Mouse (Mus musculus): ENCODE results near the gene Actr3b. TPM values are rescaled to one million over a fixed set of nuclear protein-coding genes. Genes with fewer than 3 reads are reported as not detected.

Actr3b gene
- polyA plus RNA-seq, 1 experiment from 2014 or later = 25.0 TPM

DNA sequence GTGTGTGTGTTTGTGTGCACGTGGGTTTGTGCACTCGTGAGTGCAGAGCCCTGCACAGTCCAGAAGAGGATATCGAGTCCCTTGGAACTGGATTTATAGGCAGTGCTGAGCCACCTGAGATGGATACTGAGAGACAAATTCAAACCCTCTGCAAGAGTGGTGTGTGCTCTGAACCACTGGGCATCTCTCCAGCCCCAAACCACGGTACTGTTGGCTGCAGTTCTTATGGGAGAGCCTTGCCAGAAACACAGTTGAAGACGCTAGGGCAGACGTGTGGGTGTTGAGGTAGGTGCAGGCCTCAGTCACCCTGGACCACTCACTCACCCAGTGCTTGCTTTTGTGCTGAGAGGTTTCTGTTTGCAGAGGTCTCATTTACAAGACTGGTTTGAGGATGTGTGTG, 41.1 kb downstream of the Actr3b start:
- Histone ChIP-seq H3K36me3 (no peaks in the 10 kb centered on the region), H3K27me3 (no peaks in the 10 kb centered on the region), H3K4me1 (replicated peaks) (no peaks in the 10 kb centered on the region), H3K9ac (no peak overlapping the region), H3K27ac (replicated peaks) (no peak overlapping the region), H3K9me3 (no peaks in the 10 kb centered on the region), H3K4me2 (no peak overlapping the region), H3K4me3 (no peak overlapping the region)
- no peak for ATAC-seq (ENCODE audit: low read depth)
- 77% methylated on average over 6 of the region's 6 CpGs for WGBS

DNA sequence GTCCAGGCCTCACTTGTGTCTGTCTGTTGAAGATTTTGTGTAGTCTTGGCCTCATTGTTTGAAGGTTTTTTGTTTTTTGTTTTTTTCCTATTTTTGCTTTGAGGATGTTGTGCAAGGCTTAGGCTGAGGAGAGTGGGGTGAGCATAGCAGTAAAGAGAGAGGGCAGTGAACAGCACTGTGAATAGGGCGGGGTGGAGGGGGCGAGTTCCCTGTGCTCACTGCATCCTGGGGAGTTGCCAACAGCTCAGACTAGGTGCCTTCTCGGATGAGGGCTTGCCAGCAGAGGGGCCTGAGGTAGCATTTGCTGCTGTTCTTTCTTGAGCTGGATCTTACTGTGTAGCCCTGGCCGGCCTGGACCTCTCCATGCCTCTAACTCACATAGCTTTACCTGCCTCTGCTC, 41.9 kb downstream of the Actr3b start:
- Histone ChIP-seq H3K9ac (no peak overlapping the region), H3K27ac (replicated peaks) (no peak overlapping the region), H3K36me3 (no peaks in the 10 kb centered on the region), H3K4me1 (replicated peaks) (no peaks in the 10 kb centered on the region), H3K4me3 (no peak overlapping the region), H3K4me2 (no peak overlapping the region), H3K9me3 (no peaks in the 10 kb centered on the region), H3K27me3 (no peaks in the 10 kb centered on the region)
- ATAC-seq (ENCODE audit: low read depth) = no peak
- 75% methylated on average over 4 of the region's 4 CpGs for WGBS

DNA sequence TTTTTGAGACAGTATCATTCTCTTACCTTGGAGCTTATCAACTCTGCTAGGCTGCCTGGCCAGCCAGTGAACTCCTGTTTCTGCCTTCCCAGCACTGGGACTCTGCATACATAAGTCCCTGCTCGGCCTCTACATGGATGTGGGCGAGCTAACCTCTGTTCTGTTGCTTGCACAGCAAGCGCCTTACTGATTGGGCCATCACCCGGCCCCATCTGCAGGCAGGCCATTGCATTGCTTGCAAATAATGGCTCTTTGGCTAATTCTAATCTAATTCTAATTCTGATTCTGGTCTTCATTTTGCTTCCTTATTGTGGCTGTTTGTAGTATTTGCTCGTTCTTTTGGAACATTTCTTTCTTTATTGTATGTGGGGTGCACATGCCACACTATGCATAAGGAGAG, 44.8 kb downstream of the Actr3b start:
- Histone ChIP-seq H3K9me3 (no peaks in the 10 kb centered on the region), H3K9ac (no peak overlapping the region), H3K27me3 (no peaks in the 10 kb centered on the region), H3K36me3 (no peaks in the 10 kb centered on the region), H3K4me3 (no peak overlapping the region), H3K27ac (replicated peaks) (no peak overlapping the region), H3K4me2 (no peak overlapping the region), H3K4me1 (replicated peaks) (no peaks in the 10 kb centered on the region)
- no peak for ATAC-seq (ENCODE audit: low read depth)
- 81% methylated on average over 5 of the region's 5 CpGs for WGBS

DNA sequence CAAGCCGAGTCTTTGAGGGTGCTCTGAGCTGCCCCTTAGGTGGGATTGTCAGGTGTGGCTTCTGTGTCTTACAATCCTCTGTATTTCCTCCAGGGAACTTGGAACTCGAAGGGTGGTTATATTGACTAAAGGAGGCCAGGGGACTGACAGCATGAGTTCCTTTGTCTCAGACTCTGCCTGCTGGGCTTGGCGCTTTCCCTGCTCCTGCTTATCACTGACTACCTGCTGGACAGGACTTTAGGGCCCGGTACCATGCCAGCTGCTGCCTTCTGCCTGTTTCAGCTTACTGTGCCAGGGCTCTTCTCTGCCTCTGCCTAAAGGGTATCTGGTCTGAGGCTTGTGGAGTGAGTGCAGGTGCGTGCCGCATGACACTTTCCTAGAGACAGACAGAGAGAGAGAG, 53.1 kb downstream of the Actr3b start:
- H3K27me3 ChIP-seq = no peaks in the 10 kb centered on the region
- no peak for ATAC-seq (ENCODE audit: low read depth)
- no peaks in the 10 kb centered on the region for H3K4me1 ChIP-seq (replicated peaks)
- H3K4me2 ChIP-seq = no peak overlapping the region
- H3K9me3 ChIP-seq = no peaks in the 10 kb centered on the region
- no peaks in the 10 kb centered on the region for H3K36me3 ChIP-seq
- H3K4me3 ChIP-seq = no peak overlapping the region
- 53% methylated on average over 6 of the region's 6 CpGs for WGBS
- no peak overlapping the region for H3K27ac ChIP-seq (replicated peaks)
- no peak overlapping the region for H3K9ac ChIP-seq

DNA sequence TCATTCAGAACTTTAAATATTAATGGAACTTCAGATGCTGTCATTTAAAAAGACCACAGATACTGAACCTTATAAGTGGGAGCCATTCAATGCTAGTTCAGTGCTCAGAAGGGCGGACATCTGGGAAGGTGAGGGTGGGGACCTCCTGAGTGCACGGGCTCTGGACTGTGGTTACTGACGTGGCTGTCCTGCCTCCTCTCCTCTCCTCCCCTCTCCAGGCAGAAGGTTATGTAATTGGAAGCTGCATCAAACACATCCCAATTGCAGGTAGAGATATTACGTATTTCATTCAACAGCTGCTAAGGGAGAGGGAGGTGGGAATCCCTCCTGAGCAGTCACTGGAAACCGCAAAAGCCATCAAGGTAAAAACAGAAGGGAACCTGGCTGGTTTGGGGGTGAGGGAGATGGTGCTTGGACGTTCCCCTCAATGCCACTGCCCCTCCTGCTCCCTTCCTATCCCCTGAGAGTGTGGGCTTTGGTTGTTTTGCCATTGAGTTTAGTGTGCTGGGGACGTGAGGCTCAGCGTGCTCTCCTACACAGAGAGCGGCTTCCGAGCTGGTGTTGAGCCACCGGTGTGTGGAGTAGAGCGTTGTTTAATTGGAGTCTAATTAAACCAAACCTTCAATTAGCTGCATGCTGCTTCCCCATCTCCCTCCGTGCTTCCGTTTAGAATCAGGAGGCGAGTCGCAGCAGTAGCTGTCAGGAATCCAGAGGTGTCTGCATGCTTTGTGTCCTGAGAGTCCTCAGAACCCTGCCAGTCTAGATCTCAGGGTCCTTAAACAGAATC, 69.7 kb downstream of the Actr3b start:
- 70% methylated on average over 16 of the region's 16 CpGs for WGBS
- Histone ChIP-seq H3K27ac (replicated peaks) (no peak overlapping the region), H3K4me3 (no peak overlapping the region), H3K9me3 (no peaks in the 10 kb centered on the region), H3K4me2 (no peak overlapping the region), H3K36me3 (no peaks in the 10 kb centered on the region), H3K9ac (no peak overlapping the region), H3K4me1 (replicated peaks) (no peaks in the 10 kb centered on the region; the same call in 1 of the 2 replicates), H3K27me3 (no peaks in the 10 kb centered on the region)
- 0 out of 2 replicates have a peak, but pooled peaks have one; percentile 37 for ATAC-seq (ENCODE audit: low read depth)

DNA sequence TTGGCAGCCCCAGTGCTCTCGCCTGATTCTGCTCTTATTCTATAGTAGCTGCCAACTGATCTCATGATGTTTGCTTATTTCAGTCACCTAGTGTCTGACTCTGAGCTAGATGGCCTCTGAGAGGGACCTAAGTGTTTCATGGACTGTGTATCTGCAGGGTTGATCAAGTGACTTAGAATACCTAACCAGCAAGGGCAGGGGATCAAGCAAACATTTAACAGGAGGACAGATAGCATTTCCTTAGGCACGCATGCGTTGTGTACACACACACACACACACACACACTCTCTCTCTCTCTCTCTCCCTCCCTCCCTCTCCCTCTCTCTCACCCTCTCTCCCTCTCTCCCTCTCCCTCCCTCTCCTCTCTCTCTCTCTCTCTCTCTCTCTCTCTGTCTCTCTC, 71.0 kb downstream of the Actr3b start:
- H3K27ac ChIP-seq (replicated peaks) = no peak overlapping the region
- no peak for ATAC-seq (ENCODE audit: low read depth)
- H3K4me1 ChIP-seq (replicated peaks) = no peaks in the 10 kb centered on the region; the same call in 1 of the 2 replicates
- no peaks in the 10 kb centered on the region for H3K9me3 ChIP-seq
- H3K27me3 ChIP-seq = no peaks in the 10 kb centered on the region
- no peak overlapping the region for H3K4me2 ChIP-seq
- H3K4me3 ChIP-seq = no peak overlapping the region
- 81% methylated on average over 3 of the region's 3 CpGs for WGBS
- H3K9ac ChIP-seq = no peak overlapping the region
- no peaks in the 10 kb centered on the region for H3K36me3 ChIP-seq

DNA sequence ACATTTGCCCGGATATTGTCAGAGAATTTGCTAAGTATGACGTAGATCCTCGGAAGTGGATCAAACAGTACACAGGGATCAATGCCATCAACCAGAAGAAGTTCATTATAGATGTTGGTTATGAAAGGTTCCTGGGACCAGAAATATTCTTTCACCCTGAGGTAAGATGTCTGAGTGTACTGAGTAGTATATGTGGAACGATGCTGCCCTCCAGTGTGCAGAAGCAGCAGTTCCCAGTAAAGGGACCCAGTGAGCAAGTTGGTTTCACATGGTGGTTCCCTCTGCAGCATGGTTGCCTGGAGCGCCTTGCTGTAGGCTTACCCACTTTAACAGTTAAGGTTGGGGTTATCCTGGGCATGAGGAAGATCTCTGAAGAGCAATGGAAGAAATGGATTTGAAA, 71.8 kb downstream of the Actr3b start:
- WGBS = 82% methylated on average over 5 of the region's 5 CpGs
- no peak overlapping the region for H3K27ac ChIP-seq (replicated peaks)
- no peak overlapping the region for H3K9ac ChIP-seq
- no peak overlapping the region for H3K4me3 ChIP-seq
- no peaks in the 10 kb centered on the region for H3K9me3 ChIP-seq
- peak; percentile 80 for ATAC-seq (ENCODE audit: low read depth)
- no peaks in the 10 kb centered on the region for H3K27me3 ChIP-seq
- H3K4me1 ChIP-seq (replicated peaks) = no peaks in the 10 kb centered on the region; the same call in 1 of the 2 replicates
- no peak overlapping the region for H3K4me2 ChIP-seq
- H3K36me3 ChIP-seq = no peaks in the 10 kb centered on the region

DNA sequence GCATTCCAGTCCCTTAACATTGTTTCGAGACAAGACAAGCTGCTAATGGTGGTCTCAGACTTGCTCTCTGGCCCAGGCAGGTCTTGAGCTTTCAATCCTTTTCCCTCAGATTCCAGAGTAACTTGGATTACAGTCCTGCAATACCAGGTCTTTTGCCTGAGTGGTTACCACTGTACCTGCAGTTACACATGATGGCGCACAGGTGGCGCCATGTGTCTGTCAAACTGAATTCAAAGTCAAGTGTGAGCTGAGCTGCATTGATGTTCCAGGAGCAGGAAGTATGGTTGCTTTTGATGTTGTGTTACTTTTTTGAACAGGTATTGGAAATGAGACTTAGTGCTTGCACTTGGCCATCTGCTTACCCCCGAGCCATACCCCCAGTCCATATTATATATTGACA, 79.6 kb downstream of the Actr3b start:
- ATAC-seq (ENCODE audit: low read depth) = peak; percentile 50
- H3K4me3 ChIP-seq = no peak overlapping the region
- no peaks in the 10 kb centered on the region for H3K9me3 ChIP-seq
- H3K36me3 ChIP-seq = no peaks in the 10 kb centered on the region
- no peak overlapping the region for H3K9ac ChIP-seq
- H3K4me1 ChIP-seq (replicated peaks) = no peaks in the 10 kb centered on the region
- H3K4me2 ChIP-seq = no peak overlapping the region
- WGBS = 38% methylated on average over 4 of the region's 4 CpGs
- H3K27ac ChIP-seq (replicated peaks) = no peak overlapping the region
- H3K27me3 ChIP-seq = no peaks in the 10 kb centered on the region

DNA sequence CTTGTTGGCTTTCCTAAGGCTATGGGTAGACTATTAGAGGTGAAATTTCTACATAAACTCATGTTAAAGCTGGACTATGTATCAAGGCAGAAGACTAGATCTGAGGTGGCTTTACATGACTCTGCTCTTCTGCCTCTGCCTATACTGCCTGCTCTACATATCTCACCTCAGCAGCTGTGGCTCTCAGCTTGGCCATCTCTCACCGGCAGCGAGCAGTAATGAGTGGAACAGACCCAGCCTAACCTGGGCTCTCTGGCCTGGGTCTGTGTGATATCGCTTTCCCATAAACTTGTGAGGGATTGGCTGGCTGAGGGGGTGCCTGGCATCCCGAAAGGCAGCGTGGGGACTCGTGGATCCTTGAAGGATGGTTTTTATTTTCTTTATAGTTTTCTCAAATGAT, 86.8 kb downstream of the Actr3b start:
- Histone ChIP-seq H3K4me3 (no peak overlapping the region), H3K4me2 (no peak overlapping the region), H3K9ac (no peak overlapping the region), H3K36me3 (no peaks in the 10 kb centered on the region), H3K9me3 (no peaks in the 10 kb centered on the region), H3K27ac (replicated peaks) (no peak overlapping the region), H3K4me1 (replicated peaks) (no peaks in the 10 kb centered on the region; the same call in 1 of the 2 replicates), H3K27me3 (no peaks in the 10 kb centered on the region)
- ATAC-seq (ENCODE audit: low read depth) = no peak
- 96% methylated on average over 6 of the region's 6 CpGs for WGBS

DNA sequence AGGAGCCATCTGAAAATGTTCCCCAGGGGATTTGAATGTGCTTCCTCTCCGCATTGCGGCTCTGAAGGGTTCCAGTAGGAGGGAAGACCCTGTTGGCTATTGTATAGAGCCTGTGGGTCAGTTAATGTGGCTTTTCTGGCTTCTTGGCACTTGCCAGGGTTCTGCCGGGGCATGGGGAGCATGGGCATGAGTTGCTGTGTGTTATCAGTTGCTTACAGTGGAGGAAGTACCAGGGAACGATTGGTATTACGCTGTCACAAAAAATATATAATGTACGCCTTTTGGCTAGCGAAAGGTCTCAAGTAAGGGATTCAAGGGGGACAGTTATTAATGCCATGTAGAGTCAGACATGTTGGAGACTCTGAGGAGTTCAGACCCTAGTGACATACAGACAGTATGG, 87.4 kb downstream of the Actr3b start:
- Histone ChIP-seq H3K9ac (no peak overlapping the region), H3K4me2 (no peak overlapping the region), H3K9me3 (no peaks in the 10 kb centered on the region), H3K4me3 (no peak overlapping the region), H3K4me1 (replicated peaks) (no peaks in the 10 kb centered on the region; the same call in 1 of the 2 replicates), H3K27me3 (no peaks in the 10 kb centered on the region), H3K27ac (replicated peaks) (no peak overlapping the region), H3K36me3 (no peaks in the 10 kb centered on the region)
- no peak for ATAC-seq (ENCODE audit: low read depth)
- 84% methylated on average over 7 of the region's 7 CpGs for WGBS

DNA sequence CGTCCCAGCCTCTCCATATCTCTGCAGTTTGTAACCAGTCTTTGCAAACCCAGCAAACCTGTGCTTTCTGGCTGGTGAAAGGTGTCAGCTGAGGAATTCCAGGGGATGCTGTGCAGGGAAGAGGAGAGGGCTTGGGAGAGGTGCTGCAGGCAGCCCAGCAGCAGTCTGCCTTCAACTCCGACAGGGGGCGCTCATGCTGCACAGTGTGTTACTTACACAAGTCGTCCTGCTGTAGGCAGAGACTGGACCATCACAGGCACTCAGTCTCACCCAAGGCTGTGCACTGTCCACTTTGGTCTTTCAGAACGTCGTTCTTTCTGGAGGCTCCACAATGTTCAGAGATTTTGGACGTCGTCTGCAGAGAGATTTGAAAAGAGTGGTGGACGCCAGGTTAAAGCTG, 88.3 kb downstream of the Actr3b start:
- Histone ChIP-seq H3K4me1 (replicated peaks) (no peaks in the 10 kb centered on the region; the same call in 1 of the 2 replicates), H3K9ac (no peak overlapping the region), H3K36me3 (no peaks in the 10 kb centered on the region), H3K27ac (replicated peaks) (no peak overlapping the region), H3K9me3 (no peaks in the 10 kb centered on the region), H3K4me2 (no peak overlapping the region), H3K4me3 (no peak overlapping the region), H3K27me3 (no peaks in the 10 kb centered on the region)
- WGBS = 59% methylated on average over 9 of the region's 9 CpGs
- ATAC-seq (ENCODE audit: low read depth) = peak; percentile 76; the same call in 1 of the 2 replicates

DNA sequence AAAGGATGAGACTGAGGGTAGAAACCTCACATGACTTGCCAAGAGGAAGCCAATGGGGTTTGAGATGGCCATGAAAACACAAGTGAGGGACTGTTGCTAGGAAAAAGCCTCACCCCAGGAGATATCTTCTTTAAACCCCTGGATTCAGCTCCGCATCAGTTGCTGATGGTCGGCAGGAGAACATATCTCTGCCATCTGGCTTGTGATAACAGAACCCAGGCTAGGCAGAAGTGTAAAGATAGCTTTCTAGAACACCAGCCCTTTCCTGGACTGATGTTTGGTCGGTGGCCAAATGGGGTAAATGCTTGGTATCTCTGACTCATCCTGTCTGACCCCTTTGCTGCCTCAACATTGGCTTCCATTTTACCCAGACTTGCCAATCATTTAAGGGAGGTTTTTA, 106.4 kb downstream of the Actr3b start:
- no peak overlapping the region for H3K4me3 ChIP-seq
- ATAC-seq (ENCODE audit: low read depth) = no peak
- H3K27ac ChIP-seq (replicated peaks) = no peak overlapping the region
- peaks cover 13% of the 10 kb centered on the region; the same call in 1 of the 2 replicates for H3K4me1 ChIP-seq (replicated peaks)
- no peak overlapping the region for H3K4me2 ChIP-seq
- H3K27me3 ChIP-seq = no peaks in the 10 kb centered on the region
- H3K36me3 ChIP-seq = no peaks in the 10 kb centered on the region
- no peak overlapping the region for H3K9ac ChIP-seq
- no peaks in the 10 kb centered on the region for H3K9me3 ChIP-seq
- WGBS = 83% methylated on average over 3 of the region's 3 CpGs

DNA sequence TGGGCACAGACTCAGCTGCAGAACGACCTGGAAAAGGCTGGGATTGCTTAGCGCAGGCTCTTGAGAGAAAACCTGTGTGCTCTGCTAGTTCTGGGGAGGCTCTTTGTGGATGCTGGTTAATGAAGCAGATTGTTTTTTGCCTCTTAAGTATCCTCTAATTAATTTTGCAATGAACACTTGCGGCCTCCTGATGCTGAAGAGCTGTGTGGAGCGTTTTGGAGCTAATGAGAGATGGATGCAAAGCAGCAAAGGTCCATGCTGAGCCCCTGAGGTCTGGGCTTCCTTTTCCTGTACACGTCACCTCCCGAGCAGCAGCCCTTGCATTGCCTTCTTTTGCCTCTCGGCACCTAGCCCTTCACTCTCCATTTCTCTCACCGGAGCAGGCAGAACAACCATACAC, 110.1 kb downstream of the Actr3b start:
- 0 out of 2 replicates have a peak, but pooled peaks have one; percentile 15 for ATAC-seq (ENCODE audit: low read depth)
- H3K36me3 ChIP-seq = no peaks in the 10 kb centered on the region

More for the DNA sequence above, 110.1 kb downstream of the Actr3b start:
- Histone ChIP-seq H3K4me2 (no peak overlapping the region), H3K9me3 (no peaks in the 10 kb centered on the region), H3K27ac (replicated peaks) (peak overlapping the region; percentile 67), H3K9ac (no peak overlapping the region), H3K4me3 (no peak overlapping the region), H3K4me1 (replicated peaks) (peaks cover 13% of the 10 kb centered on the region; the same call in 1 of the 2 replicates), H3K27me3 (no peaks in the 10 kb centered on the region)
- WGBS = 65% methylated on average over 8 of the region's 8 CpGs

Data from neural tube, embryonic 13.5 days (tissue).